Mouse (Mus musculus) G1E (cell line): ENCODE measurements around the gene H2-Eb2. TPM values are rescaled to one million over a fixed set of nuclear protein-coding genes. Genes with fewer than 3 reads are reported as not detected.

Experiments
- ATAC-seq: 2 replicates; pipeline ENCODE4 v1.8.0; 2016; ENCODE audit warnings: mild to moderate bottlenecking; ENCODE audit not compliant: insufficient number of reproducible peaks, poor library complexity, low FRiP score, severe bottlenecking; ENCODE audit errors: extremely low read depth
- DNase-seq: peaks from one replicate; pipeline ENCODE4 v3.0.0; 2012; ENCODE audit warnings: low spot score
- H3K27me3 ChIP-seq: 2 replicates; pipeline ENCODE4 v1.6.1; 2012; ENCODE audit warnings: mild to moderate bottlenecking, low read length, inconsistent platforms; ENCODE audit not compliant: insufficient read depth
- H3K36me3 ChIP-seq: replicated peaks from 2 replicates; pipeline ENCODE3; 2012; ENCODE audit warnings: mild to moderate bottlenecking, inconsistent platforms
- H3K4me1 ChIP-seq: 2 replicates; pipeline ENCODE4 v1.6.1; 2012; ENCODE audit warnings: low read depth, low read length, inconsistent platforms, mixed read lengths; ENCODE audit not compliant: insufficient read depth
- H3K4me3 ChIP-seq: 2 replicates; pipeline ENCODE4 v1.5.1; 2012; ENCODE audit warnings: low read depth, mild to moderate bottlenecking, inconsistent platforms, low read length, moderate library complexity, mixed read lengths
- H3K9me3 ChIP-seq: replicated peaks from 2 replicates; pipeline ENCODE4 v1.6.1; 2012; ENCODE audit warnings: inconsistent platforms
- CTCF ChIP-seq: IDR thresholded peaks from 2 replicates; pipeline ENCODE4 v1.5.1; 2012; ENCODE audit warnings: low read depth, low read length, inconsistent platforms, mixed read lengths
- GATA1 ChIP-seq: IDR thresholded peaks from 2 replicates; pipeline ENCODE4 v1.6.1; 2012; ENCODE audit warnings: borderline replicate concordance, low read length, inconsistent platforms, mixed read lengths
- GATA2 ChIP-seq: IDR thresholded peaks from 2 replicates; pipeline ENCODE4 v1.6.1; 2012; ENCODE audit warnings: low read depth, low read length, inconsistent platforms, borderline replicate concordance
- POLR2AphosphoS5 ChIP-seq: IDR thresholded peaks from 2 replicates; pipeline ENCODE4 v1.6.1; 2012; ENCODE audit warnings: low read depth, low read length, inconsistent platforms; ENCODE audit not compliant: insufficient replicate concordance
- TAL1 ChIP-seq: conservative IDR thresholded peaks from 2 replicates; pipeline ENCODE4 v1.6.1; 2012; ENCODE audit warnings: low read depth, low read length, inconsistent platforms, mixed read lengths
- polyA plus RNA-seq: library from polyadenylated mRNA; stranded (reverse); fragments of >175 nt; gene quantifications from 2 replicates; pipeline ENCODE4 v1.2.3, GENCODE M21; 2012
- total RNA-seq, 2 experiments: library from RNA; stranded (forward) in 1 of 2; stranded (reverse) in 1 of 2; fragments of 200-1000 nt in 1 of 2; fragments of >200 nt in 1 of 2; fragmentation: Nextera tagmentation in 1 of 2; gene quantifications; 2 replicates each; pipeline ENCODE4 v1.2.3; 2014 to 2017

Gene H2-Eb2
- total and polyA plus RNA-seq, 3 experiments = 0.05 TPM; not detected in 2

GRCm38 (mm10) chr17:34295891-34296794 lies 29.3 kb upstream of the H2-Eb2 start:
- Histone ChIP-seq H3K36me3 (no peaks in the 10 kb centered on the region), H3K9me3 (no peaks in the 10 kb centered on the region), H3K4me3 (no peak overlapping the region), H3K27me3 (peaks cover 18% of the 10 kb centered on the region), H3K4me1 (no peaks in the 10 kb centered on the region)
- no peak for TF ChIP-seq CTCF
- TF ChIP-seq TAL1 = no peak
- TF ChIP-seq GATA2 = no peak
- TF ChIP-seq POLR2AphosphoS5 = no peak
- no peak for TF ChIP-seq GATA1
- no peak for ATAC-seq
- DNase-seq = no peak

- no peak for ATAC-seq
- Histone ChIP-seq H3K36me3 (no peaks in the 10 kb centered on the region), H3K4me3 (no peak overlapping the region), H3K4me1 (no peaks in the 10 kb centered on the region), H3K27me3 (peaks cover 18% of the 10 kb centered on the region), H3K9me3 (no peaks in the 10 kb centered on the region)
- no peak for DNase-seq
- TF ChIP-seq GATA1 (no peak), CTCF (no peak), POLR2AphosphoS5 (no peak), TAL1 (no peak), GATA2 (no peak)
Observed at GRCm38 (mm10) chr17:34299356-34299755, 26.1 kb upstream of the H2-Eb2 start.

- no peaks in the 10 kb centered on the region for H3K36me3 ChIP-seq
- ATAC-seq = no peak
- no peaks in the 10 kb centered on the region for H3K4me1 ChIP-seq
- no peak overlapping the region for H3K4me3 ChIP-seq
- no peaks in the 10 kb centered on the region for H3K9me3 ChIP-seq
- TF ChIP-seq GATA1 (no peak), TAL1 (no peak), CTCF (no peak), GATA2 (no peak), POLR2AphosphoS5 (no peak)
- no peak for DNase-seq
- peaks cover 18% of the 10 kb centered on the region for H3K27me3 ChIP-seq
Observed at GRCm38 (mm10) chr17:34300071-34300470, 25.4 kb upstream of the H2-Eb2 start.

- no peaks in the 10 kb centered on the region for H3K4me1 ChIP-seq
- peaks cover 15% of the 10 kb centered on the region for H3K27me3 ChIP-seq
- no peak for TF ChIP-seq TAL1
- no peak for TF ChIP-seq CTCF
- TF ChIP-seq POLR2AphosphoS5 = no peak
- no peak for TF ChIP-seq GATA1
- TF ChIP-seq GATA2 = no peak
- H3K4me3 ChIP-seq = no peak overlapping the region
- no peaks in the 10 kb centered on the region for H3K9me3 ChIP-seq
- ATAC-seq (no peak), DNase-seq (no peak)
- H3K36me3 ChIP-seq = no peaks in the 10 kb centered on the region
Observed at GRCm38 (mm10) chr17:34300691-34301566, 24.5 kb upstream of the H2-Eb2 start.

- no peak for ATAC-seq
- no peak for DNase-seq
- no peak for TF ChIP-seq TAL1
- no peak for TF ChIP-seq POLR2AphosphoS5
- TF ChIP-seq GATA2 = no peak
- no peak for TF ChIP-seq GATA1
- Histone ChIP-seq H3K4me1 (no peaks in the 10 kb centered on the region), H3K36me3 (no peaks in the 10 kb centered on the region), H3K9me3 (no peaks in the 10 kb centered on the region), H3K4me3 (no peak overlapping the region), H3K27me3 (peaks cover 13% of the 10 kb centered on the region)
Observed at GRCm38 (mm10) chr17:34301670-34302190, 23.7 kb upstream of the H2-Eb2 start.

- ATAC-seq (no peak), DNase-seq (no peak)
- no peaks in the 10 kb centered on the region for H3K4me1 ChIP-seq
- H3K27me3 ChIP-seq = peaks cover 2% of the 10 kb centered on the region; the same call in 1 of the 2 replicates
- H3K9me3 ChIP-seq = no peaks in the 10 kb centered on the region
- no peak for TF ChIP-seq POLR2AphosphoS5
- no peak for TF ChIP-seq GATA2
- no peak for TF ChIP-seq GATA1
- no peak for TF ChIP-seq TAL1
- no peak for TF ChIP-seq CTCF
- H3K4me3 ChIP-seq = no peak overlapping the region
- H3K36me3 ChIP-seq = no peaks in the 10 kb centered on the region
Observed at GRCm38 (mm10) chr17:34303789-34304188, 21.7 kb upstream of the H2-Eb2 start.
